Mouse (Mus musculus) cortical plate, adult 2 months (tissue): ENCODE results near the gene Abi1.

ENCODE experiments used
- CTCF ChIP-seq: fragments of 200-500 bp; IDR thresholded peaks from 2 replicates; pipeline ENCODE4 v1.5.1; 2011; ENCODE audit warnings: mild to moderate bottlenecking, control low read depth, low read length; ENCODE audit not compliant: insufficient read depth; ENCODE audit errors: extremely low read depth
- POLR2A ChIP-seq: fragments of 200-500 bp; IDR thresholded peaks from 2 replicates; pipeline ENCODE4 v1.6.1; 2011; ENCODE audit warnings: mild to moderate bottlenecking, low read length, control low read depth; ENCODE audit not compliant: insufficient read depth; ENCODE audit errors: extremely low read depth

GRCm38 (mm10) chr2:23051890-23052289 is 11.8 kb upstream of the Abi1 start:
- no peak for TF ChIP-seq CTCF
- no peak for TF ChIP-seq POLR2A
